Mouse (Mus musculus) kidney, adult 2 months (tissue): Measurements from ENCODE around the gene Hoxd1.

Source experiments
- CTCF ChIP-seq: fragments of 200-500 bp; conservative IDR thresholded peaks from 2 replicates; pipeline ENCODE4 v1.5.1; 2011; ENCODE audit warnings: low read depth, mild to moderate bottlenecking, control low read depth, low read length, moderate library complexity, mixed read lengths; ENCODE audit not compliant: insufficient read depth, insufficient read length
- POLR2A ChIP-seq: fragments of 200-500 bp; IDR thresholded peaks from one replicate; pipeline ENCODE4 v1.6.1; 2011; ENCODE audit warnings: low read depth, low read length, control low read depth

GRCm38 (mm10) chr2:74746298-74746921, 16.4 kb upstream of the Hoxd1 start:
- no peak for TF ChIP-seq POLR2A
- TF ChIP-seq CTCF: no peak
